Mouse (Mus musculus): ENCODE data around the gene Slc35e1.

Slc35e1 gene

DNA sequence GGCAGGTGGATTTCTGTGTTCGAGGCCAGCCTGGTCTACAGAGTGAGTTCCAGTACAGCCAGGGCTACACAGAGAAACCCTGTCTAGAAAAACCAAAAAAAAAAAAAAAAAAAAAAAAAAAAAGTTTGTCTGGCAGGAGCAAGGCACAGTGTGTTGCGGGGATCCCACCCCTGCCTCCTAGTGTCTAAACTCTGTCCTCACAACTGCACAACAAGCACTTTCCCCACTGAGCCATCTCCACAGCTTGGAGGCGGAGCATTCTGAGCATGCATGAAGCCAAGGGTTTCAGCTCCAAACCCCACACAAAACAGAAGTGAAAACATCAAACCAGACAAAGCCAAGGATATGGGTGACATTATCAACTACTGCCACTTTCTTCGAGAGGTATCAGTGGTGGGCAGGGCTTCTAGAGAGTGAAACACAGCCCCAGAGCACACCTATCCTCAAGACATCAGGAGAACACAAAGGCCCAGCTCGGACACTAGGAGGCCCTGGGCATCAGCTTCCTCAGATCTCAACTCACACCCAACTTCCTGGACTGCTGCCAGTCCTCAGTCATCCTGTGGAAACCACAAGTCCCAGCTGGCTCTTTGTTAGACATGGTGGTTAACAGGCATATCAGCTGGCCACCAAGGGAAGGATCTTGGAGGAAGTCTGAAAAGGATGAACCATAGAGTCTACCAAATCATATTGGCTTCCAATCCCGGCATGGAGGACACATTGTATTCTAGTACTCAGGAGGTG is 6.8 kb downstream of the Slc35e1 start:
- no peak for DNase-seq (ENCODE audit: low read depth, low spot score)

DNA sequence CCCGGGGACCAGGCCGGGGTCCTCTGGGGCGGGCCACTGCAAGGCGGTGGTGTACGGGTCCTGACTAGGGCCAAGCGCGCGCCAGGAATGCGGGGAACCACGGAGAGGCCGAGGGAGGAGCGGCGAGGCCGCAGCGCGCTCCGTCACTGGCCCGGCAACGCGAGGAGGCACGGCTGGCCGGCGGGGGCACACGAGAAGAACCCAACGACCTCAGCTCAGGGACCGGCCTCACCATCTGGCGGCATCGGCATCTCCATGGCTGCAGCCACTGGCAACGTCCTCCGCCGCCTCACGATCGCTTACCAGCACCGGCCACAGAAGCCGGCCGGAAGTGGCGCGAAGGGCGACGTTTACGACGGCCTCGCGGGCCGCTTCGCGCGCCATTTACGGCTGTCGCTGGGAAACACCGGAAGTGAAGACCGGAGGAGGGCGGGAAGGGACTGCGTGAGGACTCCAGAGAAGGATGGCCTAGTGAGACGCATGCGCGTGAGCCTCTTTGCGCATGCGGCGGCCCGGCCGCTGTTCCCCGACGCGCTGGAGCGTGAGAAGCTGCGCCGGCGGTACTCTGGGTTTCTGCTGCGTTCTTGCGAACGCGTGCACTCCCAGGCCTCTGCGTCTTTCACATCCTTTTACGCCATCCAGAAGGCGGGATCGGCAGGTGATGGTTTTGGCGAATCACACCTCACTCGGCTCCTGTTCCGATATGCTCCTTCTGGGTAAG is 17.4 kb downstream of the Slc35e1 start, which contains the start of gene Cherp:
TSS of gene Cherp (minus strand) at position 401 of the 721 bp plus-strand sequence.
- DNase-seq (ENCODE audit: low read depth, low spot score), result peak; percentile 99

DNA sequence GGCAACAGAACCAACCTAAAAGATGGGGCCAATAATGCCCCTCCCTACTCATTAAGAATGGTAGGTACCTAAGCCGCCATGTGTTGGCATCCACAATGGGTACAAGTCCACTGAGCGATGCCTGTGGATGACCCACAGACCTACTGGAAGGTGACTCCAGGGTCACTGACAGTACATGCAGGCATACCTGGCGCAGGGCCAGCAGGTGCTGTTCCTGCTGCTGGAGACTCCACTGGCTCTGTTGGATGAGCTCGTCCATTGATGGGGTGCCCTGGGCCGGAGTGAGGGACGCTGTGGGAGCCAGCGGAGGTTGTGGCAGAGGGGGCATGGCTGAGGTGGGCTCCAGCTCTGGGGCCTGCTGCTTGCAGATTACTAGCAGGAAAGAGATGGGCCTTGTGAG is 21.7 kb downstream of the Slc35e1 start:
- DNase-seq (ENCODE audit: low read depth, low spot score), result no peak

- no peak for DNase-seq (ENCODE audit: low read depth, low spot score)
Measured at GRCm38 (mm10) chr8:72469984-72470383, 22.4 kb downstream of the Slc35e1 start.

- DNase-seq (ENCODE audit: low read depth, low spot score), result no peak
Measured at GRCm38 (mm10) chr8:72469243-72469642, 23.2 kb downstream of the Slc35e1 start.

DNA sequence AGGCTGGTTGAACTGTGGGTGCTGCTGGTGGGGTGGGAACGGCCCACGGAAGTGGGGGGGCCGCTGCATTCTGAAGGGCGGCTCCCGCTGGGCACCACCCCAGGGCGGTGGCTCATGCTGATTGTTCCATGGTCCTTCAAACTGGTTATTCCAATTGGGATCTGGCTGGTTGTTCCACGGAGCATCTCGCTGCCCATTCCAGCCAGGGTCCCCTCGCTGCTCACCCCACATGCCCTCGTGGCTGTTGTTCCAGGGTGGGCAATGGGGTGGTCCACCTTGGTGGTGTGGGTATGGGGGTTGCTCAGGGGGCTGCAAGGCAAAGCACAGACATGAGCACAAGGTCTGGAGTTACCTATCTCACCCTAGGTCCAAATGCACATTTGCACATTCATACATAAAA is 28.2 kb downstream of the Slc35e1 start:
- DNase-seq (ENCODE audit: low read depth, low spot score), result no peak

DNA sequence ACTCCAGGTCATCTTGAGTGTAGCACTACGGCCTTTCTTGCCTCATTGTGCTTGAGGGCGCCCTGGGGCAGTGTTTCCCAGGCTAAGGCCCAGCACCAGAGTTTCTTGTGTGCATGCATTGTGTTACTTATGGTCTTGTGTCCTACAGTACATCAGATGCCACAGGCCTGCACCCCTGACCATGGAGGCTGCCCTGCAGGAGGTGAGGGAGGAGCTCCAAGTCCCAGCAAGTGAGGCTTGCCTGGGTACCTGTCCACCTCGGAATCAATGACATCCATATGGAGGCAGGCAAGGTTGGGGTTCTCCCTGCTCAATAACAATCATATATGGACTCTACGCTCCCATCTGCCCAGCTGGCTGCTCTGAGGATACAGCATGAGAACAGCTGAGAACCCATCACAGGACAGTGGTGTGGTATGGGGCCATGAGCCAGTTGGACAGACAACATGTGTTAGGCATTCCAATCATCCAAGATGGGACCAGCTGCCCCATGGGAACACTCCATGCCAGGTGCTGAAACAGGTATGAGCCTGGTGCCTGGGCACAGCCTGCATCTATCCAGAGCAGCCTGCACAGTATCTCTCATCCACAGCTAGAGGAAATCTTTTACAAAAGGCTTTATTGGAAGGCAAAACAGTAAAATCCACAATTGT is 32.4 kb downstream of the Slc35e1 start:
- no peak for DNase-seq (ENCODE audit: low read depth, low spot score)

DNA sequence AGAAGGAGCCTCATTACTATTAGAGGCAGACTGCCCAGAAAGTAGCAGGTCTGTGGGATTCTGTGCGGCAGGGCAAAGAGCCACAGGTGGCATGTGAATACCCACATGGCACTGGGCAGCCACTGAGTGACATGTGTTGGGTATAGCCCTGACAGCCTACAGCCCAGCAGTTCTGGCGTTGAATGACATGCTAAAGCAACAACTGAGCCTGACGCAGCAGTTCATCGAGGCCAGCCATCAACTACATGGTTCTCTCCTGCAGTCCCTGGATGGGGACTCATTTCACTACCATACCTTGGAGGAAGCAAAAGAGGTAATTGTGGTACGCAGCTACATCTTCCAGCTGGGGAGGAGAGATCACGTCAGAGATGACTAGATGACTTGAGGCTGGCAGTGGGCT is 34.0 kb downstream of the Slc35e1 start:
- no peak for DNase-seq (ENCODE audit: low read depth, low spot score)

DNA sequence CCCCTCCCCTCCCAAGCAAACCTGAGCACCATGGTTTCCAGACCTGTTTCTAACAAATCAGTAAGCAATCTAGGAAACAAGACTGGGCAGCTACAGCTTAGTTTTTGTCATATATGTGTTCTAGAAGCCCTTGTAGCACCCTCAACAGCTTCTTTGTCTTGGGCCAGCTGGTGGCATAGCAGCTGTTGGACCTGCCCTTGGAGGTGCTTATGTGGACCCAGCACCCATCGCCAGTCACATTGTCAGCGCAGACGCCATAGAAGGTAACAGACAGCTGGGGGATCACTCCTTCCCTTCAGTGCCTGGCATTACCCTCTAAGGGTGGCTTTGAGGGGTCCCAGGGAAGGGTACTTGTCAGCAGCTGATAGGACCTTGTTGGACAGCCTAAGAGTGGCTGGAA is 34.6 kb downstream of the Slc35e1 start:
- no peak for DNase-seq (ENCODE audit: low read depth, low spot score)

DNA sequence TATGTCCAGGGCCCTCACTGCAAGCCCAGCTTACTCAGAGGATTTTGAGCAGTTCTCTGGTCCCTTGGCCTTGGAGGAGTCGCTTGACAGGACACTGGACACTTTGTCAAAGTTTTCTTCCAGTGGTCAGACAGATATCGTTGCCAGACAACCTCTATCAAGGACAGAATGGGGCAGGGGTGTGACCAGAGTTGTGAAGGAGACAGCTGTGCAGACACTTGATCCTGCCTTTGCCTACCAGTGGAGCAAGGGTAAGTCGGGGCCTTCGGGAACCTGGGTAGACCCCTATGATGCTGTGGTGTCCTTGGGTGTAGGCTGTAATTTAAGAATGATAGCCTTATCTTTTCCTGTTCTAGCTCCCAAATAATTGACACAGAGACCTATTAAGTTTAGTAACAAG is 37.1 kb downstream of the Slc35e1 start:
- no peak for DNase-seq (ENCODE audit: low read depth, low spot score)

DNA sequence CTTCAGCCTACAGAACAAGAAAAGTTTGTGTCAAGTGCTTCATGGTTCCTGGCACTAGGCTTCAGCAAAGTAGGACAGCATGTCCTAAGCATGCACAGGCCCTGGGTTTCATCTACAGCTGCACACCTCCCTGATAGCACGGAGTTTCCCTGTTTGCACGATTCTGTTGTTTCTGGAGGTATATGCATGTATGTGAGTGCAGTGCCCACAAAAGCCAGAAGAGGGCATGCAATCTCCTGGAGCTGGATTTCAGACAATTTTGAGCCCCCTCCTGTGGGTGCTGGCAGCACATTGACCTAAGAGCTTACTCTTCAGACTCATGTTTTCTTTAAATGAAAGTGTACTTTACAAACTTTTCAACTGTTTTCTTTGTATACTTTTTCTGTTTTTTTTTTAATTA is 38.5 kb downstream of the Slc35e1 start:
- DNase-seq (ENCODE audit: low read depth, low spot score), result no peak

- DNase-seq (ENCODE audit: low read depth, low spot score), result no peak
Measured at GRCm38 (mm10) chr8:72451516-72451915, 40.9 kb downstream of the Slc35e1 start.

DNA sequence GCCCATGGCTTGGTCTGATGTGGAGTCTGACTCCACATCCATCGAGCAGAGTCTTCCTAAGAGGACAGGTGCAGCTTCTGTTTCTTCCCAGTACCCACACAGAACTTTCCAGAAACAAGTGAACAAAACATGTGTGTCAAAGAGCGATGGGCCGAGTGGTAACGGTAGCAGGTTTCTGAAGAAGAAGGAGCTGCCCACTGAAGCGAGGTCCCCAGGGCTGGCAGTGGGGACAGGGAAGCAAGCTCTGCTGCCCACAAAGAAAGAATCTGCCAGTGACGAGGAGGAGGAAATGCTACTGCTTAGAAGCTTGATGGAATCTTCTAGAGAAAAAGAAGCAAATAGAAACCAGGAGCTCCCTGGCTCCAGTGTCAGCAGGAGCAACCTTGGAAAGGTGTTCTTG is 47.3 kb downstream of the Slc35e1 start:
- no peak for DNase-seq (ENCODE audit: low read depth, low spot score)

- no peak for DNase-seq (ENCODE audit: low read depth, low spot score)
Measured at GRCm38 (mm10) chr8:72443994-72444350, 48.4 kb downstream of the Slc35e1 start.

DNA sequence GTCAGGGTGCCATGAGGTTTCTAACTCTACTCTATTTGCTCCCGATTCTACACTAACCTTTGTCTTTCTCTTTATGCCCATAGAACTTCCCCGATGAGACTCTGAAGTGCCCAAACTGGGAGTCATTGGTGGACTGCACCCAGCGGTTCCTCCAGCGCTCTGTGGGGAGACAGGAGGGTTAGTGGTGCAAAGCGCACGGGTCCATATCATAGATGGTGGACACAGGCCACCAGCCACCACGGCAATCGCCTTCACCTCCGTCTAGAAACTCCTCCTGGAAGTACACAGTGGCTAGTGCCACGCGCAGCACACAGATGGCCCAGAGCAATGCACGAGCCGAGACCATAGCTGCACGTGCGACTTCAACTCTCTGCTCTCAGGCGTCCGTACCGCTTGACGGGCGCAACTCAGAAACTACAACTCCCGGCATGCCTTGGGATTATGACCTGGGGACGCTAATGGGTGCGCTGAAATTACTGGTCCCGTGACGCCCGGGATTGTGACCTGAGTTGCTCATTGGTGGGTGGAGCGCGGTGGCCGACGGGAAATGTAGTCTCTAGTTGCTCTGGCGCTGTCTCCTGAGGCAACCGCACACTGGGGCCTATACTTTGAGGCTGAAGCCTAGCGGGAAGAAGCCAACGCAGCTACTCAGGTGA is 48.9 kb downstream of the Slc35e1 start, which contains the start of the genes Calr3 and 1700030K09Rik:
TSS of gene Calr3 (minus strand) at position 533 of the 656 bp plus-strand sequence.
TSS of gene 1700030K09Rik (plus strand) at position 543 of the 656 bp plus-strand sequence.
- peak; percentile 97 for DNase-seq (ENCODE audit: low read depth, low spot score)

- DNase-seq (ENCODE audit: low read depth, low spot score), result no peak
Measured at GRCm38 (mm10) chr8:72438248-72439015, 54.0 kb downstream of the Slc35e1 start.

DNA sequence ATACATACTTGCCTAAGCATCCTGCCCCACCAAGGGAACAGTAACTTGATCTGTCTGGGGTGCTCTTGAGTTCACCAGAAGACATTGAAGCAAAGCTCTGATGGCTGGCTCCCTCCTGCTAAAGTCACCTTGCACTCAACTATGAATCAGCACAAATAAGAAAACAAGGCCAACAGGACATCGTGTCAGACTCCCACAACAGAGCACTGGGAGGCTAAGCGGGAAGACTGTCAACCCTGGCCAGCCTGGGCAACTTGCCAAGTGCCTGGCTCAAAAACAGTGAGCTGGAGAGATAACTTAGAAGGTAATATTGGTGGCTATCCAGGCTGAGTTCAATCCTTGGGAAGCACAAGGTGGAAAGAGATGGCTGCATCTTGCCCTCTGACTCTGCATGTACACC is 57.5 kb downstream of the Slc35e1 start:
- DNase-seq (ENCODE audit: low read depth, low spot score), result no peak

Measured in A20 (cell line).